Mouse (Mus musculus) stomach, embryonic 15.5 days (tissue): ENCODE measurements at regions not wholly inside any gene's neighbourhood (a gene's known extent, or its start where the extent isn't known, plus 50 kb on each side); places are given as distances from the start of the nearest gene placed in this dataset.
A peak's percentile ranks its signal among the peaks of the same experiment; 100 is the strongest.

Experiments used
- ATAC-seq: fragments of 200-750 bp; cut with Nextera tagmentation; 2 replicates; pipeline ENCODE4 v1.8.0; 2017; ENCODE audit warnings: low read depth, moderate number of reproducible peaks, moderate TSS enrichment; ENCODE audit not compliant: insufficient read depth, low FRiP score
- H3K27ac ChIP-seq: fragments of 300-500 bp; sonication (generic); 2 replicates; pipeline ENCODE4 v1.5.1; 2015; ENCODE audit warnings: mild to moderate bottlenecking, inconsistent platforms
- H3K27me3 ChIP-seq: fragments of 300-500 bp; sonication (generic); replicated peaks from 2 replicates; pipeline ENCODE4 v1.6.1; 2015; ENCODE audit warnings: inconsistent platforms
- H3K36me3 ChIP-seq: fragments of 300-500 bp; sonication (generic); 2 replicates; pipeline ENCODE4 v1.6.1; 2015; ENCODE audit warnings: inconsistent platforms
- H3K4me1 ChIP-seq: fragments of 300-500 bp; sonication (generic); 2 replicates; pipeline ENCODE4 v1.6.1; 2015; ENCODE audit warnings: inconsistent platforms
- H3K4me2 ChIP-seq: fragments of 300-500 bp; sonication (generic); 2 replicates; pipeline ENCODE4 v1.6.1; 2015; ENCODE audit warnings: mild to moderate bottlenecking, inconsistent platforms
- H3K4me3 ChIP-seq: fragments of 300-500 bp; sonication (generic); replicated peaks from 2 replicates; pipeline ENCODE4 v1.5.1; 2015; ENCODE audit warnings: inconsistent platforms
- H3K9ac ChIP-seq: fragments of 300-500 bp; sonication (generic); 2 replicates; pipeline ENCODE4 v1.6.1; 2015; ENCODE audit warnings: inconsistent platforms
- H3K9me3 ChIP-seq: fragments of 300-500 bp; sonication (generic); 2 replicates; pipeline ENCODE4 v1.6.1; 2016; ENCODE audit warnings: inconsistent platforms
- WGBS: fragments of 180-500 bp; shearing (Covaris S2); methylation state at CpG from one replicate; pipeline ENCODE4 v1.1.7; 2015; 5-methylcytosine and 5-hydroxymethylcytosine counted together

DNA sequence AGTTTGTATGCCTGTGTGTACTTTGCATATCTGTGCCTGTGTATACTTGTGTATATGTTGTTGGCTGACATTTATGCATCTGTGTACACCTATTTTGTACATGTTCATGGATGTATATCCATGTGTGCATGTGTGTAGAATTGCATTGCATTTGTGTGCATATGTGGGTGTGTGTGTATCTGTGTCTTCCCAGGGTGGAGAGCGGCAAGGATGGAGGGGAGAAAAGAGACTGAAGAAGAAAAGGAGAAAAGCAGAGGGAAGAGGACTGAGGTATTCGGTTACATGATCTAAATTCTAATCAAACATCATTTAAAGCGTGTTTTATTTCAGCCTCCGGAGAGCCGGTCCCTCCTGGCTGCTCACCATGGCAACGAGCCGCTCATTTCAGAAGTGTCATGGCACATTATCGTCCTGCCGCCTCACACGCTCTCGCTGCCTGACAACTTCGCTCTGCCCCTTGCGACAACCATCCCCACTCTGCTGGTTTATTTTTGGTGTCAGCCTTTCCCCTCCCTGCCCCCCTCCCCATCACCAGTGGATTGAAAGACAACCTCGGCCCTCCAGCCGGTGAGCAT lies 58.6 kb downstream of the Mrm1 start:
- 31% methylated on average over 15 of the region's 15 CpGs for WGBS
- no peak for ATAC-seq

GRCm38 (mm10) chr11:84759478-84759986 lies 59.8 kb downstream of the Mrm1 start:
- WGBS: 85% methylated on average over 5 of the region's 5 CpGs
- no peaks in the 10 kb centered on the region for H3K27me3 ChIP-seq

More for the DNA sequence above, 58.6 kb downstream of the Mrm1 start:
- Histone ChIP-seq H3K27ac (no peak overlapping the region), H3K4me3 (no peak overlapping the region), H3K36me3 (no peaks in the 10 kb centered on the region), H3K4me1 (peaks cover 11% of the 10 kb centered on the region), H3K4me2 (no peak overlapping the region), H3K9me3 (no peaks in the 10 kb centered on the region), H3K9ac (no peak overlapping the region), H3K27me3 (no peaks in the 10 kb centered on the region)

GRCm38 (mm10) chr11:84752007-84752406 lies 67.3 kb downstream of the Mrm1 start:
- Histone ChIP-seq H3K27ac (no peak overlapping the region), H3K9ac (no peak overlapping the region), H3K4me2 (no peak overlapping the region), H3K36me3 (no peaks in the 10 kb centered on the region), H3K9me3 (no peaks in the 10 kb centered on the region), H3K4me3 (no peak overlapping the region), H3K4me1 (no peaks in the 10 kb centered on the region), H3K27me3 (no peaks in the 10 kb centered on the region)
- WGBS: 77% methylated on average over 6 of the region's 6 CpGs
- no peak for ATAC-seq

More at GRCm38 (mm10) chr11:84759478-84759986, 59.8 kb downstream of the Mrm1 start:
- H3K27ac ChIP-seq: no peak overlapping the region
- no peak overlapping the region for H3K4me3 ChIP-seq
- no peak for ATAC-seq
- H3K4me2 ChIP-seq: no peak overlapping the region
- no peaks in the 10 kb centered on the region for H3K36me3 ChIP-seq
- peaks cover 4% of the 10 kb centered on the region for H3K4me1 ChIP-seq
- no peaks in the 10 kb centered on the region for H3K9me3 ChIP-seq
- H3K9ac ChIP-seq: no peak overlapping the region

GRCm38 (mm10) chr11:84749490-84750349 lies 69.6 kb downstream of the Mrm1 start:
- ATAC-seq: no peak
- Histone ChIP-seq H3K36me3 (no peaks in the 10 kb centered on the region), H3K27ac (no peak overlapping the region), H3K4me2 (no peak overlapping the region), H3K9ac (no peak overlapping the region), H3K4me1 (no peaks in the 10 kb centered on the region), H3K9me3 (no peaks in the 10 kb centered on the region), H3K4me3 (no peak overlapping the region), H3K27me3 (no peaks in the 10 kb centered on the region)
- WGBS: 38% methylated on average over 12 of the region's 12 CpGs

- Histone ChIP-seq H3K9ac (no peak overlapping the region), H3K36me3 (no peaks in the 10 kb centered on the region), H3K9me3 (no peaks in the 10 kb centered on the region), H3K27ac (peak overlapping the region; percentile 16; the same call in 1 of the 2 replicates), H3K27me3 (0 out of 2 replicates have a peak, but pooled peaks cover 4% of the 10 kb centered on the region), H3K4me1 (no peaks in the 10 kb centered on the region), H3K4me2 (peak overlapping the region; percentile 29), H3K4me3 (no peak overlapping the region)
- no peak for ATAC-seq
- 13% methylated on average over 17 of the region's 17 CpGs for WGBS
Observed at GRCm38 (mm10) chr11:84738769-84739589, 80.3 kb downstream of the Mrm1 start.

DNA sequence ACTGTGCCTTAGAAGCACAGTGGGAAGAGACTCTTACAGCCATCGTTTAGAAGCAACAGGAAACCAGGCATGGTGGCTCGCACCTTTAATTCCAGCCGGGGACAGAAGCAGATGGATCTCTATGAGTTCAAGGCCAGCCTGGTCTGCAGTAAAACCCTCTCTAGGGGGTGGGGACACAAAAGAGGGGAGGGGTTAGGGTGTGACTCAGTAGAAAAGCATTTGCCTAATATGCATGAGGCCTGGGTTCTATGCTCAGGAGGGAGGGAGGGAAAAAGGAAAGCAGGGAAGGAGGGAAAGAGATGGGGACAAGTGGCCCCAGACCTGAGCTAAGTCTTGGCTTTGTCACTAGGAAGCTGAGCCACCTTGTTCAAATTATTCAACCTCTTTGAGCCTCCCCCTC lies 81.2 kb downstream of the Mrm1 start:
- Histone ChIP-seq H3K4me3 (no peak overlapping the region), H3K9ac (no peak overlapping the region), H3K27ac (no peak overlapping the region), H3K36me3 (no peaks in the 10 kb centered on the region), H3K4me1 (no peaks in the 10 kb centered on the region), H3K4me2 (no peak overlapping the region), H3K27me3 (0 out of 2 replicates have a peak, but pooled peaks cover 4% of the 10 kb centered on the region), H3K9me3 (no peaks in the 10 kb centered on the region)
- 47% methylated on average over 3 of the region's 3 CpGs for WGBS
- ATAC-seq: no peak

- Histone ChIP-seq H3K9ac (no peak overlapping the region), H3K4me2 (no peak overlapping the region), H3K4me3 (no peak overlapping the region), H3K27me3 (no peaks in the 10 kb centered on the region), H3K27ac (no peak overlapping the region), H3K4me1 (no peaks in the 10 kb centered on the region), H3K36me3 (no peaks in the 10 kb centered on the region), H3K9me3 (no peaks in the 10 kb centered on the region)
- ATAC-seq: no peak
- 57% methylated on average over 6 of the region's 6 CpGs for WGBS
Observed at GRCm38 (mm10) chr11:84731890-84732289, 87.4 kb downstream of the Mrm1 start.

GRCm38 (mm10) chr11:84730218-84730617 lies 89.1 kb downstream of the Mrm1 start:
- ATAC-seq: no peak
- H3K9ac ChIP-seq: no peak overlapping the region
- H3K4me2 ChIP-seq: no peak overlapping the region
- H3K27me3 ChIP-seq: no peaks in the 10 kb centered on the region
- no peaks in the 10 kb centered on the region for H3K36me3 ChIP-seq
- 31% methylated on average over 8 of the region's 8 CpGs for WGBS
- no peaks in the 10 kb centered on the region for H3K9me3 ChIP-seq
- H3K4me3 ChIP-seq: no peak overlapping the region
- H3K4me1 ChIP-seq: no peaks in the 10 kb centered on the region
- no peak overlapping the region for H3K27ac ChIP-seq

GRCm38 (mm10) chr11:84729189-84729588 lies 90.1 kb downstream of the Mrm1 start:
- 13% methylated on average over 2 of the region's 2 CpGs for WGBS
- Histone ChIP-seq H3K9me3 (no peaks in the 10 kb centered on the region), H3K36me3 (no peaks in the 10 kb centered on the region), H3K27me3 (no peaks in the 10 kb centered on the region), H3K4me1 (no peaks in the 10 kb centered on the region), H3K4me3 (no peak overlapping the region), H3K4me2 (no peak overlapping the region), H3K9ac (no peak overlapping the region), H3K27ac (no peak overlapping the region)
- no peak for ATAC-seq

DNA sequence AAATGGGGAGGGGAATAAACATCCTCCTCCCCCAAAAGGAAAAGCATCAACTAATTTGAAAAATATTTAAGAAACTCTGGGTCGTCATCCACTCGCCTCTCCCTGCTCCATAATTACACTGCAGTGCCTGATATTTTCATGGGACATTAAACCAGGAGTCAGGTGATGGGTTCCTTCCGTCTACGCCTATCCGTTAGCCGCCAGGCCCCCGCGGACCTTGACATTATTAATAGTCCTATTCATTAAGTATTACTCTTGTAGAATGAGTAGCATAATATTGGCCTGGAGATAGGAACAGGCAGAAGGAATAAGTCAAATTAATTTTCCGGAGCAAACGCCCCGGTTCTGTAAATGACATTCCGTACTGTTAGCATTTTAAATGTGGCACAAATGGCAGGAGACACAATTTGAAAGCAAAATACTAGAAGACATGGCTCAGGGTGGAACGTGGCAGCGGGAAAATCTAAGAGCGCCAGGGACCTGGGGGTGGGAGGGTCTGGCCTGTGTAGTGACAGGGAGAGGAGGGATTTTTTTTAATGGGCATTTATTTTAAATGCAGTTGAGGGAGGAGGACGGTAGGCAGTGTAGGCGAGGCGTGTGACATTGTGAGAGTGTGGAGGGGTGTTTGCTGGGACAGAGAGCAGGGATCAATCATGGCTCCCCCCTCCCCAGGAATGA lies 93.2 kb downstream of the Mrm1 start:
- Histone ChIP-seq H3K4me3 (no peak overlapping the region), H3K4me2 (no peak overlapping the region), H3K9me3 (no peaks in the 10 kb centered on the region), H3K4me1 (no peaks in the 10 kb centered on the region), H3K27me3 (no peaks in the 10 kb centered on the region), H3K9ac (no peak overlapping the region), H3K36me3 (no peaks in the 10 kb centered on the region), H3K27ac (no peak overlapping the region)
- ATAC-seq: no peak
- WGBS: 75% methylated on average over 18 of the region's 18 CpGs

DNA sequence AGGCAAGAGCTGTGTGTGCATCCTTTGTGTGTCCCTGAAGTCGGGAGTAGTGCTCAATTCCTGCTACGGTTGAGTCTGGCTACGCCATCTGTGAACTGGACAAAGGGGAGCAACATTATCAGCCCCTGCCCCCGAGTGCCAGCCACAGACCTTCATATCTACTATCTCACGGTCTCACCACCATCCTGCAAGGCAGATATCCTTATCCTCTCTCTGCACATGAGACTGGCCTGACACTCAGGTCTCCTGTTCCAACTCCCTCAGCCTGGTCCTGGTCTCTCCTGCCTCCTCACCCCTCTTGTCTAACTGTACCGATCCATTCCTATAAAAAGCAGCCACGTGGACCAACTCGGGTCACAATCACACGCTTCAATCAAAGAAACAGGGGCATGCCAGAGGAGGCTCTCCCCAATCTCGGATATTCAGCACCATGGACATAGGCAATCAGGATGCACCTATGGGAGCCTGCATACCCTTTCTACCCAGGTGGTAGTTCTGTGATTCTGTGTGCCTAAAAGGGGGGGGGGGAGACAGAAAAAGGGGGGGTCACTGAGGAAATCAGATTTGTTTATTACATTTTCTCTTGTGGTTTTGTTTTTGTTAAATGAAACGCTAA lies 94.0 kb downstream of the Mrm1 start:
- Histone ChIP-seq H3K4me3 (no peak overlapping the region), H3K27ac (no peak overlapping the region), H3K36me3 (no peaks in the 10 kb centered on the region), H3K27me3 (no peaks in the 10 kb centered on the region), H3K4me2 (no peak overlapping the region), H3K9ac (no peak overlapping the region), H3K9me3 (no peaks in the 10 kb centered on the region), H3K4me1 (no peaks in the 10 kb centered on the region)
- WGBS: 42% methylated on average over 11 of the region's 11 CpGs
- ATAC-seq: peak; percentile 53; the same call in 1 of the 2 replicates
